ENCODE assay signal across 9 mouse cellular contexts in genomic region chr11:20957766-20958165, GRCm38 (mm10).
A peak's percentile ranks its signal among the peaks of the same experiment; 100 is the strongest.
DNase-seq lines count a peak whose midpoint lies in the region; ATAC-seq and TF ChIP-seq lines count a peak whose summit lies in the region.
"Had no signal": no experiment of that assay in that cellular context is flagged by ENCODE, and none has a peak within 500 bp of the region (broad histone marks: within the 10 kb centered on the region; RNA-seq: fewer than 3 reads in every experiment).

No protein-coding gene starts in this region.

- H3K27ac ChIP-seq in forebrain, embryonic 10.5 days, result peak overlapping the region; percentile 63
- no peak overlapping the region for H3K27ac ChIP-seq in forebrain, embryonic 13.5 days
- peak overlapping the region; percentile 71 for H3K27ac ChIP-seq in heart, embryonic 16.5 days (ENCODE audit: low read length)
- no peak overlapping the region for H3K27ac ChIP-seq in hindbrain, embryonic 16.5 days (ENCODE audit: low read depth, low read length)
- H3K27ac ChIP-seq: neural tube, embryonic 13.5 days had no signal

- no peak for TF ChIP-seq CTCF in lung, adult 2 months (IDR thresholded peaks at IDR 0.05; ENCODE audit: insufficient read depth, low read length)

- no peaks in the 10 kb centered on the region for H3K36me3 ChIP-seq in forebrain, embryonic 10.5 days (replicated peaks)
- H3K36me3 ChIP-seq in forebrain, embryonic 13.5 days (ENCODE audit: poor library complexity, severe bottlenecking), result no peaks in the 10 kb centered on the region
- no peaks in the 10 kb centered on the region for H3K36me3 ChIP-seq in heart, embryonic 16.5 days (ENCODE audit: control insufficient read depth, insufficient read depth)
- H3K36me3 ChIP-seq in hindbrain, embryonic 16.5 days (ENCODE audit: control insufficient read depth, insufficient read depth, low read length), result no peaks in the 10 kb centered on the region
- H3K36me3 ChIP-seq: neural tube, embryonic 13.5 days had no signal

- H3K4me2 ChIP-seq in forebrain, embryonic 13.5 days, result no peak overlapping the region
- H3K4me2 ChIP-seq in heart, embryonic 16.5 days (ENCODE audit: low read depth, low read length), result peak overlapping the region; percentile 5; the same call in 1 of the 2 replicates
- no peak overlapping the region for H3K4me2 ChIP-seq in hindbrain, embryonic 16.5 days (ENCODE audit: low read length)
- H3K4me2 ChIP-seq: neural tube, embryonic 13.5 days had no signal

- no peaks in the 10 kb centered on the region for H3K27me3 ChIP-seq in forebrain, embryonic 10.5 days (ENCODE audit: poor library complexity, severe bottlenecking)
- H3K27me3 ChIP-seq in forebrain, embryonic 13.5 days, result no peaks in the 10 kb centered on the region
- no peaks in the 10 kb centered on the region for H3K27me3 ChIP-seq in heart, embryonic 16.5 days (ENCODE audit: control insufficient read depth, insufficient read depth, low read length)
- H3K27me3 ChIP-seq in hindbrain, embryonic 16.5 days (replicated peaks; ENCODE audit: control insufficient read depth, insufficient read depth, low read length), result no peaks in the 10 kb centered on the region
- H3K27me3 ChIP-seq: neural tube, embryonic 13.5 days had no signal

- ATAC-seq in forebrain, embryonic 13.5 days, result no peak
- no peak for ATAC-seq in heart, embryonic 16.5 days (replicated peaks; ENCODE audit: extremely low read depth, insufficient read depth, low FRiP score)
- ATAC-seq in neutrophil, adult 5-6 weeks (ENCODE audit: extremely low read depth, insufficient number of reproducible peaks, low FRiP score, poor library complexity, severe bottlenecking), result 0 out of 2 replicates have a peak, but pooled peaks have one; percentile 7
- ATAC-seq in hindbrain, embryonic 16.5 days, result no peak

- peaks cover 64% of the 10 kb centered on the region for H3K4me1 ChIP-seq in forebrain, embryonic 10.5 days
- no peaks in the 10 kb centered on the region for H3K4me1 ChIP-seq in forebrain, embryonic 13.5 days
- peaks cover 11% of the 10 kb centered on the region for H3K4me1 ChIP-seq in lung, adult 2 months (ENCODE audit: control insufficient read depth, insufficient read depth, low read length)
- peaks cover 10% of the 10 kb centered on the region; the same call in 1 of the 2 replicates for H3K4me1 ChIP-seq in heart, embryonic 16.5 days (ENCODE audit: control insufficient read depth, insufficient read depth, low read length)
- H3K4me1 ChIP-seq in hindbrain, embryonic 16.5 days (ENCODE audit: control insufficient read depth, insufficient read depth, low read depth, low read length), result no peaks in the 10 kb centered on the region
- H3K4me1 ChIP-seq: neural tube, embryonic 13.5 days had no signal

- 32% methylated on average over 2 of the region's 2 CpGs for WGBS in forebrain, embryonic 10.5 days
- 58% methylated on average over 2 of the region's 2 CpGs for WGBS in forebrain, embryonic 13.5 days
- WGBS in lung, adult 2 months, result 39% methylated on average over 2 of the region's 2 CpGs
- WGBS in heart, embryonic 16.5 days, result 30% methylated on average over 2 of the region's 2 CpGs
- 71% methylated on average over 2 of the region's 2 CpGs for WGBS in hindbrain, embryonic 16.5 days

- H3K9ac ChIP-seq in forebrain, embryonic 13.5 days, result no peak overlapping the region
- no peak overlapping the region for H3K9ac ChIP-seq in heart, embryonic 16.5 days (ENCODE audit: low read length)
- no peak overlapping the region for H3K9ac ChIP-seq in hindbrain, embryonic 16.5 days (ENCODE audit: low read depth, low read length)
- H3K9ac ChIP-seq: neural tube, embryonic 13.5 days had no signal

- no peak overlapping the region for H3K4me3 ChIP-seq in forebrain, embryonic 10.5 days
- H3K4me3 ChIP-seq in forebrain, embryonic 13.5 days, result no peak overlapping the region
- no peak overlapping the region for H3K4me3 ChIP-seq in lung, adult 2 months (replicated peaks; ENCODE audit: extremely low read depth, low read depth, low read length)
- no peak overlapping the region for H3K4me3 ChIP-seq in heart, embryonic 16.5 days (ENCODE audit: low read length)
- H3K4me3 ChIP-seq in hindbrain, embryonic 16.5 days (ENCODE audit: low read length), result no peak overlapping the region
- H3K4me3 ChIP-seq: neural tube, embryonic 13.5 days had no signal

- DNase-seq in forebrain, embryonic 10.5 days (ENCODE audit: extremely low spot score, low spot score), result no peak
- DNase-seq in lung, adult 2 months, result peak; percentile 43
- DNase-seq in lung, postnatal 10 days, result no peak
- DNase-seq in left cerebral cortex, postnatal 14 days (ENCODE audit: low spot score in 2 of 2), result no peak

- no peaks in the 10 kb centered on the region for H3K9me3 ChIP-seq in forebrain, embryonic 10.5 days
- no peaks in the 10 kb centered on the region for H3K9me3 ChIP-seq in forebrain, embryonic 13.5 days (replicated peaks)
- H3K9me3 ChIP-seq in heart, embryonic 16.5 days (replicated peaks; ENCODE audit: control insufficient read depth, low read length), result no peaks in the 10 kb centered on the region
- H3K9me3 ChIP-seq in hindbrain, embryonic 16.5 days (ENCODE audit: control insufficient read depth, low read length), result no peaks in the 10 kb centered on the region
- H3K9me3 ChIP-seq: neural tube, embryonic 13.5 days had no signal

- no peak for TF ChIP-seq POLR2A in lung, adult 2 months (IDR thresholded peaks at IDR 0.05; ENCODE audit: borderline replicate concordance, extremely low read depth, low read depth, low read length)

- intact Hi-C loops in left cerebral cortex, postnatal 14 days (cut with DNase I), result no loop called here

Comparison
In these comparisons a context has a peak if more than half of its experiments do, and no peak if none do; other contexts are left out.
1. H3K27ac ChIP-seq: peak in forebrain, embryonic 10.5 days (single experiment) and heart, embryonic 16.5 days (single experiment); none in forebrain, embryonic 13.5 days (single experiment) and hindbrain, embryonic 16.5 days (single experiment).